Mouse (Mus musculus) gonadal fat pad, adult 2 months (tissue): ENCODE data around the gene Zfp366. TPM values are rescaled to one million over a fixed set of nuclear protein-coding genes. Genes with fewer than 3 reads are reported as not detected.

ENCODE experiments used
- polyA plus RNA-seq: library from polyadenylated mRNA; depleted of rRNA; stranded (reverse); fragments of >200 nt; gene quantifications from 2 replicates; pipeline ENCODE4 v1.2.3, GENCODE M21; 2012; rRNA removed

Gene Zfp366
- polyA plus RNA-seq, 1 experiment: 3.0 TPM

Other genes with a start within 250 kb of the Zfp366 start
- gene 1700024P04Rik, start 200.3 kb upstream of the Zfp366 start, polyA plus RNA-seq: 3.3 and 3.6 TPM in 2 replicates
- gene Ptcd2, start 159.9 kb downstream of the Zfp366 start, polyA plus RNA-seq: 11.1 and 11.2 TPM in 2 replicates
- gene Mrps27, start 160.0 kb downstream of the Zfp366 start, polyA plus RNA-seq: 15.0 and 15.3 TPM in 2 replicates